Mouse (Mus musculus): ENCODE results near the gene Dab2ip.

Gene Dab2ip

DNA sequence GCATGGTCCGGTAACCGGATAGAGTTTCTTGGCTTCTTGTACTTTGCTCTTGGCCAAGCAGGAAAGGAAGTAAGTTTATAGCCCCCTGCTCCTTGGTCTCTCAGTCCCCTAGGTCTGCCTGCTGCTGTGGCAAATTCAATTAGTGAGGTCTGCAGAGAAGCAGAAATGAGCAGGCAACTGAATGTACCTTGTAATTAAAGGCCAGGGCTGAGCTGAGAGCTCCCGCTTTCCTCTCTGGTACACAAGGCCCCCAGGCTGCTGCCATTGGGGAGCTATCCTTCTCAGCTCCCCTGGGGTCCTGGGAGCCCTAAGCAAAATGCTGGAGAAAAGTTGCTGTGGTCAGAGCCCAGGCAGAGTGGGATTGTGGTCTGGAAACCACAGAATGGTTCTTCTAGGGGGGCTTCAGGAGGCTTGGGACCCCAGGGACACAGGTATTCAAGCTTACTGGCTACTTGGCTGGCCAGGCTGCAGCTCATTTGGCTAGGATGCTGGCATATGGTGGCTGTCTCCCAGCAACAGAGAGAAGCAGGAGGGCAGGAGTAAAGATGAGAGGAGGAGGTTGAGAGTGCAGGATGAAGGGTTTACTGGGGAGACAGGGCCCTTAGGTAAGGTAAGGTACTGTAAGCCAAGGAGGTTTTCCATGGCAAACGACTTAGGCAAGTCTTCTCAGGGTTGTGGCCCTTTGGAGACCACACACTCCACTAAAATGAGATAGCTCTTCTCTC lies 922 bp downstream of the Dab2ip start:
- no peak for DNase-seq (ENCODE audit: low spot score)

- no peak for DNase-seq (ENCODE audit: low spot score)
Measured at GRCm38 (mm10) chr2:35559551-35559835, 1.4 kb downstream of the Dab2ip start.

- DNase-seq (ENCODE audit: low spot score), result no peak
Measured at GRCm38 (mm10) chr2:35563722-35564121, 5.7 kb downstream of the Dab2ip start.

- no peak for DNase-seq (ENCODE audit: low spot score)
Measured at GRCm38 (mm10) chr2:35565051-35565836, 7.2 kb downstream of the Dab2ip start.

DNA sequence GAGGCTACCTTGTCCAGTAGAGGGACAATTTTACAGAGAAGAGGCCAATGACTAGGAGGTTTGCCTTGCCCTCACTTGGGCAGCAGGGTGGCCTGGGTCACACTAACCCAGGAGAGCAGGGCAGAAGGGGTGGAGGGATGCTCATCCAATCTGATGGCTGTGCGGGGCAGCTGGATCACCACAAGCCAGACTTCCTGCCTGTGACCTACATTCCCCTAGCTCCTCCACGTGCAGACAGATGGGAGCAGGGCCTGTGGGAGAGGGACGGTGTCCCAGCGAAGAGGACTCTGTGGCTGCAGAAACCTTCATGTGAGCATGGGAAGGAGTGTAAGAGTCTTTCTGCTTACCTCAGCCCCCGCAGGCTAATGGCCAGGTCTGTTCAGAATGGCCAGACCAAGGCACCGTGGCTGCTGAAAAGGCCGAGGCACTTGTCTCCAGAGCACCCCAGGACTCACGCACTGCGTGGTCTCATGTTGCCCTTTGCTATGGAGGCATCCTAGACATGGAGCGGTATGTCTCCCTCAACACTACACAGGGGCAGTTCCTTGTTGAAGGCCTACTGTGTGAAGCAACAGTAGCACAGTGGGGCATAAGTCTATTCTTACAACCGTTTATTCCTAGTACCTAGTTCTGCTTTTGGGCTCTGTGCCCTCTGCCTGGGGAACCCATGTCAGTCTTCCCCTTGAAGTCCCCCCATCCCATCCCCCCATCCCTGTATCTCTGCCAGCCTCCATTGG lies 9.1 kb downstream of the Dab2ip start:
- no peak for DNase-seq (ENCODE audit: low spot score)

DNA sequence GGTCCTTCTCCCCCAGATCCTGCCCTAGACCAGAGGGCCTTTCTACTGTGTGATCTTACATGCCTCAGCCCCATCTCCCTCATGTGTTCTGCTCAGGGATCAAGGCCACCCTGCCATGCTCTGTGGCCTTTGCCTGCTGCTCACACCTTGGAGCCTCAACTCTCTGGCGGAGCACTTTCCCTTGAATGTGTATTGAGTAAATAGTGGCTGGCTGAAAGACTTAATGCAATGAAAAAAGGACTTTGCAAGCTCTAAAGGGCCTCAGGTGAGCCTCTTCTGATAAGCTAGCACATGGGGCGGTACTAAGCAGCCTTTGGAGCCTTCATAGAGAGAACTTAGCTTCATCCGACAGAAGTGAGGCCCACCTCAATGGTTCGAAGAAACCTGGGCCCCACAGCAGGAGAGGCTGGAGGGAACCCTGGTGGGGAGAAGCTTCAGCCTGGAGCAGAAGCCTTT lies 9.7 kb downstream of the Dab2ip start:
- no peak for DNase-seq (ENCODE audit: low spot score)

GRCm38 (mm10) chr2:35570743-35571142 lies 12.7 kb downstream of the Dab2ip start:
- no peak for DNase-seq (ENCODE audit: low spot score)

DNA sequence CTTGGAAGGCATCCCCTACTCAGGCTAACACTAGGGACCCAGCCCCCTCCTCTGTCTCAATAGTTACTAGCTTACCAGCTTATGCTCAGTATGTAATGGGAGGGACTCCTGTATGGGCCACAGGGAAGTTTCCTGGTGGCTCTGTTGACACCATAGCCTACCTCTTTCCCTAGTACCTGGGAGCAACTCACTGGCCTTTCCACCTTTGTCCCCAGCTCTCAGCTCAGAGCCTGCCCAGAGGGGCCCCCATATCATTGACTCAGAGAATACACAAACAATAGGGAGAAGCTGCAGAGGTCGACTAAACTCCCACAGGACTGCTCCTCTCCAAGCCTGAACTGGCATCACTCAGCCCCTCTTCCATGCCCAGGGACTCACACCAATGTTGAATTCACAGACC lies 16.6 kb downstream of the Dab2ip start:
- no peak for DNase-seq (ENCODE audit: low spot score)

- no peak for DNase-seq (ENCODE audit: low spot score)
Measured at GRCm38 (mm10) chr2:35576675-35577074, 18.6 kb downstream of the Dab2ip start.

- DNase-seq (ENCODE audit: low spot score), result no peak
Measured at GRCm38 (mm10) chr2:35580111-35580510, 22.0 kb downstream of the Dab2ip start.

DNA sequence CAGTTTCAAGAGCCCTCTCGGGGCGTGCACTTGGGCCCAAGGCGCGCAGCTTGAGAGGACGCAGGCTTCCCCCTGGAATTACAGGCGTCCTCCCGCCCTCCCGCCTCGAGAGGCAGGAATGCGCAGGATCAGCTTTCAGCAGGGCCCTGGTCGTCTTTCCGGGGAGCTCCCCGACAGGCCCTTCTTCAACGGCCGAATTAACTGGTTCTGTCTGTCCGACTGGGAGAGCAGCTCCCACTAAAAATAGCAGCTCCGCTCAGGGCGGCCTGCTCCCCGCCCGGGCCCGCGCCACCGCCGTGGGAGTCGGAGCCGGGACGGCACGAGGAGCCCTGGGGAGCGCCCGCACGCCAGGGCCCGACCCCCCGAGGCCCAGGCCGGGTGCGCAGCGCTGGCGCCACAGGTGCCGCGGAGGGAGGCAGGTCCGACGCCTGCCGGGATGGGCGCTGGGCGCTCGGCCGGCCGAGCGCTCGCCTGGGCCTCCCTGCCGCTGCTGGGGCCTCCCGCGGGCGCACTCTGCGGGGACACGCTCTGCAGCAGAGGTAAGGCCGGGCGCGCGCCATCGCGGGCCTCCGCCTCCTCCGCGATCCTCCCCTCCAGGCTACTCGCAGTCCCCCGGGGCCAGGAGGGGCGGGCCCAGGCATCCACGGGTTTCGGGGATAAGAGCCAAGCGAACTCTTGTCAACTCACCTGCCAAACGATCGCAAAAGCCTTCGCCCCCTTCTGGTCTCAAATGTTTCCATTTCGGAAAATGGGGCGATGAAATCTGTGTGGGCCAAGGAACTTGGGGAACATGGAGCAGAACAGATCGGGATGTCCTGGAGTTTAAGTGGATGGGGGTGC lies 23.7 kb downstream of the Dab2ip start:
- peak; percentile 26 for DNase-seq (ENCODE audit: low spot score)

DNA sequence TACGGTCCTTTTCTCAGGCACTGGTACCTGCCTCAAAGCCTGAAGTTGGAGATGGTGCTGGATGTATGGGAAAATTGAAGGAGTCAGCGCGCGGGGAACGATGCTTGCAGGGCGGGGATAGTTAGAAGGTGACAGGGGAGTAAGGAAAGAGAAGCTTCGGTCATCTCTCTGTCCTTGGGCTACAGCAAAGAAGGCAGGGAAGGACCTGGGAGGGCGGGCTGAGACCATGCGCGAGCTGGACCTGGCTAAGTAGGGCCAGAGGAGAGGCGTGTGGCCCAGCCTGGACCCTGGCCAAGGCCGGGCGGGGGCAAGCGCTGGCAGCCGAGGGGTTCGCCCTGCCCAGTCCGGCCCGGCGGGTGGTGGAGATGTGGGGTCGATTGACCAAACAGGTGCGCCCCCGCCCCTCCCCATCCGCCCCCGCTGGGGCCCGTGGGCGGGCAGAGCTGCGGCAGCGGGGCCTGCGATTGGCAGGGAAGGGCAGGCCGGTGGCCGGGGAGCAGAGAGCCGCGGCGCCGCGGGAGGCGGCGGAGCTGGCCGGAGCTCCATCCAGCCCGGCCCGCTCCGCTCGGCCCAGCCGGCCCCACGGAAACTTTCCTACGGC lies 24.4 kb downstream of the Dab2ip start:
- DNase-seq (ENCODE audit: low spot score), result peak; percentile 51

DNA sequence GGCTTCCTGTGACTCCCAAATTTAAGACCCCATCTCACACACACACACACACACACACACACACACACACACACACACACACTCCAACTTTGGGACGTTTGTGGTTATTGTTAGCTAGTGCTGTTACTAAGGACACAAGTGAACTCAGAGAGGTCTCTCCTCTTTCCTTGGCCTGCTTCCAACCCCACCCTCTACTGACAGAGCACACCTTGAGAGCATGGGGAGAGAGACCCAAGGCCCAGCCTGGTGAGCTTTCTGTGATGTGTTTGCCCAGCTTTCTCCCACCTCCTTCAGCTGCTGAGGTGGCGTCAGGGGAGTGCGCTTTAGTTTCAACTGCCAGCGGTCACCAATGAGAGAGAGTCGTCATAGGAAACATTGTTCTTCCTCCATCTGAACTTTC lies 25.3 kb downstream of the Dab2ip start:
- no peak for DNase-seq (ENCODE audit: low spot score)

GRCm38 (mm10) chr2:35584011-35584410 lies 25.9 kb downstream of the Dab2ip start:
- no peak for DNase-seq (ENCODE audit: low spot score)

GRCm38 (mm10) chr2:35588368-35588767 lies 30.3 kb downstream of the Dab2ip start:
- DNase-seq (ENCODE audit: low spot score), result no peak

DNA sequence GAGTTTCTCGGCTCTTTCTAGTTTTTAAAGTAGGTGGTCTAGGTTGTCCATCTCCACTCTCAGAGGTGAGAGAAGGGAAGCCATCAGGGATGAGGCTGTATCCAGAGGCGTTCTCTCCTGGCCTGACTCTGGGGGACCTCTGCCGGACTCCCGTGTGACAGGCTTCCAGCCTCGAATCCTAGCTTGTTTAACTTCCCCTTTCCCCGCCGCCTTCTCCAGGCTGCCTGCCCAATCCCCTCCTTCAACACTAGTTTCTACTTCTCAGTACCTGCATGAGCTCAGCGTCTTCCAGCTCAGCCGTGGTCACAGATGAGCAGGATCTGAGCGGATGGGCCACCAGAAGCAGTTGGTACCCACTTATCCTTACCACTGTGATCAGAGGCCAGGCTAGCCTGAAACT lies 31.3 kb downstream of the Dab2ip start:
- DNase-seq (ENCODE audit: low spot score), result no peak

DNA sequence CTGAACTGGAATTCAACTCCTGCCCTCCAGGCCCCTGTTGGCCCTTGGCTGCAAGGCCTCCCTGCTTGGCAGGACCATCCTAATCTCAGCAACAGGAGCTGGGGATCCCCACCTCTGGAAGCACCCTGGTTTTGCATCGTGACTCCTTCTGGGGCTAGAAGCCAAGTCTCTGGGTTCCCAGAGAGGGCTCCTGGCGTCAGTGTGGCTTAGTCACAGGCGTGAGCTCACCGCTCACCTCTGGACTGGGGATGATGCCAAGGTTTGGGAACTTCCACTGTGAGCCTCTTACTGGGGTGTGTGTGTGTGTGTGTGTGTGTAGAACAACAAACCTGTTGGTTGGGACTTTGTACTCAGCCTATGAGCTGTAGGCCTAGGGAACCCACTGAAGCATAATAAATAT lies 31.7 kb downstream of the Dab2ip start:
- DNase-seq (ENCODE audit: low spot score), result no peak

- no peak for DNase-seq (ENCODE audit: low spot score)
Measured at GRCm38 (mm10) chr2:35591961-35592724, 34.1 kb downstream of the Dab2ip start.

DNA sequence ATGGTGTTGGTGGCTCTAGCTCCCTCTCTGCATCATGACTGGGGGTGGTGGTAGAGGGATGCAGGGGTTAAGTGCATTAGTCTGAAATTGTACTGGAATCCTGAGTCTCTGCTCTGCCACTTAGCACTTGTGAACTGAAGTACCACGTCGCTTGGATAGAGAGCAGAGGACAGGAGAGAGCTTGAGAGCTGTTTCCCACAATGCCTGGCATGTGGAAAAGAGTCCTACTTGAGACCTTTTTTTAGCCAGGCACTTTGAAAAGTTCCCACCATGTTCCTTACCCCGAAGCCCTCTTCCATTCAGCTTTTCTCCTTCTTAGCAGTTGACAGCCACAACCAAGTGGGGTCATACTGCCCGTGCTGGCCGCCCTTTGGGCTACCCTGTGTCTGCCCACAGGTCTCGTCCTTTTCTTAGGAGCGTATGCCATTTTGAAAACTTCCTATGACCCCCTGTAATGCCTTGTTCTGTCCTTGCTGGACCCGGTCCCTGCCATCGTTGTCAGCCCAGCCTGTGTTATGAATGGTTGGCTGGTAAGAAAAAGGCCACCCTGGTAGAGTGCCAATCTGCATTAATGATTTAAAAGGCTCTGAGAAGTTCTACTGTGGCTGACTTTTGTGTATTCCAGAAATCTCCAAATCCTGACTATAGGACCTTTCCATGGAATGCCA lies 34.8 kb downstream of the Dab2ip start:
- DNase-seq (ENCODE audit: low spot score), result no peak

GRCm38 (mm10) chr2:35593889-35594288 lies 35.8 kb downstream of the Dab2ip start:
- no peak for DNase-seq (ENCODE audit: low spot score)
